Mouse (Mus musculus): Measurements from ENCODE around the gene Clca2. TPM values are rescaled to one million over a fixed set of nuclear protein-coding genes. Genes with fewer than 3 reads are reported as not detected.

Gene Clca2
- total RNA-seq (2014; rRNA removed; ENCODE audit: low replicate concordance) (0.62 TPM in 1 of 2 replicates, not detected in the other), polyA plus RNA-seq (2015; fragmentation: Nextera tagmentation; extraction: Ambion mirVana) (0.05 TPM in 1 of 2 replicates, not detected in the other)

GRCm38 (mm10) chr3:145099291-145099690 lies at the start of gene Clca2:
TSS of gene Clca2 (minus strand) at chr3:145099443.
- Histone ChIP-seq H3K9ac (replicated peaks; ENCODE audit: low read depth, low read length) (no peak within 1 kb of the TSS), H3K4me3 (ENCODE audit: low read depth, low read length) (no peak within 1 kb of the TSS), H3K27me3 (ENCODE audit: control insufficient read depth, insufficient read depth, low read length) (no peaks in the 10 kb centered on the region), H3K4me2 (ENCODE audit: low read depth, low read length) (no peak within 1 kb of the TSS), H3K4me1 (ENCODE audit: control insufficient read depth, insufficient read depth) (no peaks in the 10 kb centered on the region), H3K9me3 (replicated peaks; ENCODE audit: control insufficient read depth, low read length) (no peaks in the 10 kb centered on the region), H3K27ac (ENCODE audit: low read depth) (no peak within 1 kb of the TSS), H3K36me3 (replicated peaks; ENCODE audit: control insufficient read depth, insufficient read depth, low read length) (no peaks in the 10 kb centered on the region)
- 53% methylated on average over 6 of the region's 6 CpGs for WGBS
- TF ChIP-seq CTCF (IDR thresholded peaks at IDR 0.05; ENCODE audit: low read depth) (no peak), EP300 (IDR thresholded peaks at IDR 0.05; ENCODE audit: low read depth) (no peak)
- DNase-seq (ENCODE audit: low spot score), result no peak
- ATAC-seq (ENCODE audit: insufficient read depth, low read depth), result 0 out of 2 replicates have a peak, but pooled peaks have one; percentile 34

- Histone ChIP-seq H3K4me3 (ENCODE audit: low read depth, low read length) (no peak overlapping the region), H3K4me2 (ENCODE audit: low read depth, low read length) (no peak overlapping the region), H3K27ac (ENCODE audit: low read depth) (no peak overlapping the region), H3K4me1 (ENCODE audit: control insufficient read depth, insufficient read depth) (no peaks in the 10 kb centered on the region), H3K9me3 (replicated peaks; ENCODE audit: control insufficient read depth, low read length) (no peaks in the 10 kb centered on the region), H3K27me3 (ENCODE audit: control insufficient read depth, insufficient read depth, low read length) (no peaks in the 10 kb centered on the region), H3K9ac (replicated peaks; ENCODE audit: low read depth, low read length) (no peak overlapping the region), H3K36me3 (replicated peaks; ENCODE audit: control insufficient read depth, insufficient read depth, low read length) (peaks cover 9% of the 10 kb centered on the region; the same call in 1 of the 2 replicates)
- TF ChIP-seq EP300 (IDR thresholded peaks at IDR 0.05; ENCODE audit: low read depth) (no peak), CTCF (IDR thresholded peaks at IDR 0.05; ENCODE audit: low read depth) (no peak)
- no peak for DNase-seq (ENCODE audit: low spot score)
- ATAC-seq (ENCODE audit: insufficient read depth, low read depth), result no peak
Observed at GRCm38 (mm10) chr3:145147952-145148351, 48.7 kb upstream of the Clca2 start.

- Histone ChIP-seq H3K4me1 (ENCODE audit: control insufficient read depth, insufficient read depth) (no peaks in the 10 kb centered on the region), H3K36me3 (replicated peaks; ENCODE audit: control insufficient read depth, insufficient read depth, low read length) (peaks cover 9% of the 10 kb centered on the region; the same call in 1 of the 2 replicates), H3K9me3 (replicated peaks; ENCODE audit: control insufficient read depth, low read length) (no peaks in the 10 kb centered on the region), H3K4me3 (ENCODE audit: low read depth, low read length) (no peak overlapping the region), H3K9ac (replicated peaks; ENCODE audit: low read depth, low read length) (no peak overlapping the region), H3K4me2 (ENCODE audit: low read depth, low read length) (no peak overlapping the region), H3K27me3 (ENCODE audit: control insufficient read depth, insufficient read depth, low read length) (no peaks in the 10 kb centered on the region), H3K27ac (ENCODE audit: low read depth) (no peak overlapping the region)
- 71% methylated on average over 2 of the region's 2 CpGs for WGBS
- TF ChIP-seq EP300 (IDR thresholded peaks at IDR 0.05; ENCODE audit: low read depth) (no peak), CTCF (IDR thresholded peaks at IDR 0.05; ENCODE audit: low read depth) (peak; percentile 40)
- DNase-seq (ENCODE audit: low spot score) (no peak), ATAC-seq (ENCODE audit: insufficient read depth, low read depth) (no peak)
Observed at GRCm38 (mm10) chr3:145147483-145147882, 48.2 kb upstream of the Clca2 start.

GRCm38 (mm10) chr3:145146871-145147270 lies 47.6 kb upstream of the Clca2 start:
- DNase-seq (ENCODE audit: low spot score) (no peak), ATAC-seq (ENCODE audit: insufficient read depth, low read depth) (no peak)
- Histone ChIP-seq H3K4me1 (ENCODE audit: control insufficient read depth, insufficient read depth) (no peaks in the 10 kb centered on the region), H3K36me3 (replicated peaks; ENCODE audit: control insufficient read depth, insufficient read depth, low read length) (peaks cover 9% of the 10 kb centered on the region; the same call in 1 of the 2 replicates), H3K27me3 (ENCODE audit: control insufficient read depth, insufficient read depth, low read length) (no peaks in the 10 kb centered on the region), H3K27ac (ENCODE audit: low read depth) (no peak overlapping the region), H3K4me2 (ENCODE audit: low read depth, low read length) (no peak overlapping the region), H3K9me3 (replicated peaks; ENCODE audit: control insufficient read depth, low read length) (no peaks in the 10 kb centered on the region), H3K9ac (replicated peaks; ENCODE audit: low read depth, low read length) (no peak overlapping the region), H3K4me3 (ENCODE audit: low read depth, low read length) (no peak overlapping the region)
- no peak for TF ChIP-seq EP300 (IDR thresholded peaks at IDR 0.05; ENCODE audit: low read depth)
- no peak for TF ChIP-seq CTCF (IDR thresholded peaks at IDR 0.05; ENCODE audit: low read depth)
- 89% methylated on average over 9 of the region's 9 CpGs for WGBS

- Histone ChIP-seq H3K27ac (ENCODE audit: low read depth) (no peak overlapping the region), H3K9ac (replicated peaks; ENCODE audit: low read depth, low read length) (no peak overlapping the region), H3K27me3 (ENCODE audit: control insufficient read depth, insufficient read depth, low read length) (no peaks in the 10 kb centered on the region), H3K4me2 (ENCODE audit: low read depth, low read length) (no peak overlapping the region), H3K4me3 (ENCODE audit: low read depth, low read length) (no peak overlapping the region), H3K36me3 (replicated peaks; ENCODE audit: control insufficient read depth, insufficient read depth, low read length) (peaks cover 8% of the 10 kb centered on the region; the same call in 1 of the 2 replicates), H3K4me1 (ENCODE audit: control insufficient read depth, insufficient read depth) (no peaks in the 10 kb centered on the region), H3K9me3 (replicated peaks; ENCODE audit: control insufficient read depth, low read length) (no peaks in the 10 kb centered on the region)
- WGBS, result 77% methylated on average over 10 of the region's 10 CpGs
- ATAC-seq (ENCODE audit: insufficient read depth, low read depth), result no peak
- no peak for DNase-seq (ENCODE audit: low spot score)
- TF ChIP-seq EP300 (IDR thresholded peaks at IDR 0.05; ENCODE audit: low read depth) (no peak), CTCF (IDR thresholded peaks at IDR 0.05; ENCODE audit: low read depth) (no peak)
Observed at GRCm38 (mm10) chr3:145143856-145144255, 44.6 kb upstream of the Clca2 start.

- DNase-seq (ENCODE audit: low spot score) (no peak), ATAC-seq (ENCODE audit: insufficient read depth, low read depth) (no peak)
- Histone ChIP-seq H3K9me3 (replicated peaks; ENCODE audit: control insufficient read depth, low read length) (no peaks in the 10 kb centered on the region), H3K27me3 (ENCODE audit: control insufficient read depth, insufficient read depth, low read length) (no peaks in the 10 kb centered on the region), H3K9ac (replicated peaks; ENCODE audit: low read depth, low read length) (no peak overlapping the region), H3K27ac (ENCODE audit: low read depth) (no peak overlapping the region), H3K4me3 (ENCODE audit: low read depth, low read length) (no peak overlapping the region), H3K4me2 (ENCODE audit: low read depth, low read length) (no peak overlapping the region), H3K36me3 (replicated peaks; ENCODE audit: control insufficient read depth, insufficient read depth, low read length) (peaks cover 7% of the 10 kb centered on the region; the same call in 1 of the 2 replicates), H3K4me1 (ENCODE audit: control insufficient read depth, insufficient read depth) (no peaks in the 10 kb centered on the region)
- TF ChIP-seq CTCF (IDR thresholded peaks at IDR 0.05; ENCODE audit: low read depth), result no peak
Observed at GRCm38 (mm10) chr3:145142925-145143324, 43.7 kb upstream of the Clca2 start.

Measured in heart, postnatal 0 days (tissue).